Mouse (Mus musculus) intestine, embryonic 16.5 days (tissue): ENCODE results near the gene Fat2. TPM values are rescaled to one million over a fixed set of nuclear protein-coding genes. Genes with fewer than 3 reads are reported as not detected.

Experiments used
- ATAC-seq: fragments of 200-750 bp; cut with Nextera tagmentation; 2 replicates; pipeline ENCODE4 v1.8.0; 2017; ENCODE audit warnings: moderate TSS enrichment, moderate library complexity
- H3K27ac ChIP-seq: fragments of 300-500 bp; sonication (generic); 2 replicates; pipeline ENCODE4 v1.5.1; 2014; ENCODE audit warnings: mild to moderate bottlenecking, low read length
- H3K27me3 ChIP-seq: fragments of 300-500 bp; sonication (generic); replicated peaks from 2 replicates; pipeline ENCODE4 v1.6.1; 2014; ENCODE audit warnings: low read length, control low read depth, mixed read lengths; ENCODE audit not compliant: control insufficient read depth, insufficient read depth
- H3K36me3 ChIP-seq: fragments of 300-500 bp; sonication (generic); 2 replicates; pipeline ENCODE4 v1.6.1; 2014; ENCODE audit warnings: low read length, control low read depth; ENCODE audit not compliant: control insufficient read depth, insufficient read depth
- H3K4me1 ChIP-seq: fragments of 300-500 bp; sonication (generic); 2 replicates; pipeline ENCODE4 v1.6.1; 2014; ENCODE audit warnings: low read length, control low read depth, mixed read lengths; ENCODE audit not compliant: control insufficient read depth, insufficient read depth
- H3K4me2 ChIP-seq: fragments of 300-500 bp; sonication (generic); 2 replicates; pipeline ENCODE4 v1.6.1; 2014; ENCODE audit warnings: low read depth, low read length, control low read depth
- H3K4me3 ChIP-seq: fragments of 300-500 bp; sonication (generic); 2 replicates; pipeline ENCODE4 v1.5.1; 2014; ENCODE audit warnings: mild to moderate bottlenecking, low read length
- H3K9ac ChIP-seq: fragments of 300-500 bp; sonication (generic); 2 replicates; pipeline ENCODE4 v1.6.1; 2014; ENCODE audit warnings: low read depth, low read length
- H3K9me3 ChIP-seq: fragments of 300-500 bp; sonication (generic); 2 replicates; pipeline ENCODE4 v1.6.1; 2016; ENCODE audit warnings: low read length, control low read depth; ENCODE audit not compliant: control insufficient read depth
- WGBS: fragments of 180-500 bp; shearing (Covaris S2); extraction: QIAGEN DNeasy Blood & Tissue Kit; methylation state at CpG from one replicate; pipeline ENCODE4 v1.1.7; 2014; 5-methylcytosine and 5-hydroxymethylcytosine counted together
- polyA plus RNA-seq: library from polyadenylated mRNA; unstranded; fragments of >200 nt; fragmentation: Nextera tagmentation; extraction: Ambion mirVana; gene quantifications from 2 replicates; pipeline ENCODE4 v1.2.1, GENCODE M21; 2015

Gene Fat2
- polyA plus RNA-seq, 1 experiment from 2014 or later: 0.04 TPM

DNA sequence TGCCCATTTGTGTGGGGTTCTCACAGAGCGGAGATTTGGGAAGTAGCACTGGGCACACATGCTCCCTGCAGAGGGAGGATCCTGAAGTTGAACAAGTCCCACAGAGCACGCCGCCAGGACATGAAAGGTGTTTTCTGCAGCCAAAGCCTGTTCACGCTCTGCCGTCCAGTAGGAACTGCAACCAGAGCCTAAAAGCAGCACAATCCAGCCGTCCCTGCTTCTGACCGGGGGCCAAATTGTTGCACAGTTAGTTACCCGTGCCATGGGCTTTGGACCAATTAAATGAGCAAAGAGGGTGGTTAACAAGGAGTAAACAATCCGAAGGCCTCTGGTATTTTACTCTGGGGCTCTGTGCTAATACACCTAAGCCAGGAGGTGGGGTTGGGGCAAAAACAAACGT, 31.4 kb upstream of the Fat2 start:
- H3K36me3 ChIP-seq: no peaks in the 10 kb centered on the region
- no peak overlapping the region for H3K4me2 ChIP-seq
- no peaks in the 10 kb centered on the region for H3K27me3 ChIP-seq
- H3K27ac ChIP-seq: no peak overlapping the region
- no peak overlapping the region for H3K9ac ChIP-seq
- no peaks in the 10 kb centered on the region for H3K4me1 ChIP-seq
- H3K4me3 ChIP-seq: no peak overlapping the region
- 69% methylated on average over 10 of the region's 10 CpGs for WGBS
- no peak for ATAC-seq
- H3K9me3 ChIP-seq: no peaks in the 10 kb centered on the region

DNA sequence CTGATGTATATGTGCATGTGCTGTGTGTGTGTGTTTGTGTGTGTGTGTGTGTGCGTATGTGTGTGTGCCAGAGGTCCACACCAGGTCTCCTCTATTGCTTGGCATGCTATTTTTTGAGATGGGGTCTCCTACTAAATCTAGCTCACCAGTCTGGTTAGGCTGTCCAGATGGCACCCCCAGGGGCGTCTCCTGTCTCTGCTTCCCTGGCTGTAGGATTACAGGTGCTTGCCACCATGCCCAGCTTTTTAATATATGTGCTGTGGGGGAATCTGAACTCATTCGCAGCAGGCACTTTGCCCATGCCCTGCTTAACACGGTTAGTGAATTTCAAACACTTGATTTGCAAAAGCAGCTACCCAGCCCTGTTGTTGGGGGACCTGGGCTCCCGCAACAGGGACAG, 29.5 kb upstream of the Fat2 start:
- Histone ChIP-seq H3K9me3 (no peaks in the 10 kb centered on the region), H3K4me3 (no peak overlapping the region), H3K4me1 (no peaks in the 10 kb centered on the region), H3K27ac (no peak overlapping the region), H3K9ac (no peak overlapping the region), H3K4me2 (no peak overlapping the region), H3K27me3 (no peaks in the 10 kb centered on the region), H3K36me3 (no peaks in the 10 kb centered on the region)
- 86% methylated on average over 5 of the region's 5 CpGs for WGBS
- no peak for ATAC-seq

- no peak for ATAC-seq
- H3K4me3 ChIP-seq: no peak overlapping the region
- no peak overlapping the region for H3K4me2 ChIP-seq
- H3K9me3 ChIP-seq: no peaks in the 10 kb centered on the region
- no peaks in the 10 kb centered on the region for H3K4me1 ChIP-seq
- WGBS: 62% methylated on average over 4 of the region's 4 CpGs
- H3K27ac ChIP-seq: no peak overlapping the region
- H3K9ac ChIP-seq: no peak overlapping the region
- H3K27me3 ChIP-seq: no peaks in the 10 kb centered on the region
- no peaks in the 10 kb centered on the region for H3K36me3 ChIP-seq
These were observed 28.9 kb upstream of the Fat2 start for GRCm38 (mm10) chr11:55365242-55365641.

GRCm38 (mm10) chr11:55364662-55365061, 28.3 kb upstream of the Fat2 start:
- no peak overlapping the region for H3K9ac ChIP-seq
- no peaks in the 10 kb centered on the region for H3K27me3 ChIP-seq
- H3K4me2 ChIP-seq: no peak overlapping the region
- no peak for ATAC-seq
- no peaks in the 10 kb centered on the region for H3K4me1 ChIP-seq
- no peak overlapping the region for H3K4me3 ChIP-seq
- no peaks in the 10 kb centered on the region for H3K36me3 ChIP-seq
- no peaks in the 10 kb centered on the region for H3K9me3 ChIP-seq
- H3K27ac ChIP-seq: no peak overlapping the region
- WGBS: 83% methylated on average over 3 of the region's 3 CpGs

GRCm38 (mm10) chr11:55358094-55358783, 21.9 kb upstream of the Fat2 start:
- no peaks in the 10 kb centered on the region for H3K27me3 ChIP-seq
- no peak overlapping the region for H3K4me2 ChIP-seq
- no peak for ATAC-seq
- H3K4me1 ChIP-seq: no peaks in the 10 kb centered on the region
- whole genome bisulfite sequencing: 66% methylated on average over 15 of the region's 15 CpGs
- no peaks in the 10 kb centered on the region for H3K36me3 ChIP-seq
- no peak overlapping the region for H3K4me3 ChIP-seq
- H3K9me3 ChIP-seq: no peaks in the 10 kb centered on the region
- H3K9ac ChIP-seq: no peak overlapping the region
- no peak overlapping the region for H3K27ac ChIP-seq

DNA sequence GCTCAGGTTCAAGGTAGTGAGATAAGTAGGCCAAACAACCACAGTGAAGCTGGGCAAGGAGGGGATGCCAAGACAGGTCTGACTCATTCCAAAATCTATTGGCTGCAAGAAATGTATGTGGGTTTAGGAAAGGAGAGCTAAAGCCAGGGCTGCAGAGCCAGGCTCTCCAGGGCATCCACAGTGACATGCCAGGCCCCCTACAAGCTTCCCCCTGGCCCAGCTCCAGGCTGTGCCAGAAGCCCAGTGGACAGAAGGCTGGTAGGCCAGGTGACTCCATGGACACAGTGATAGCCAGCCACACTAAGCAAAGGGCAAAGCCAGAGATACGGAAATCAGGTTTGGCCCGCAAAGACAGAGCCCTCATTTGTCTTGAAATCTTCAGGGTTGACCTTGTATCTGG, 20.5 kb upstream of the Fat2 start:
- WGBS: 98% methylated on average over 2 of the region's 2 CpGs
- H3K9me3 ChIP-seq: no peaks in the 10 kb centered on the region
- no peaks in the 10 kb centered on the region for H3K27me3 ChIP-seq
- no peak overlapping the region for H3K27ac ChIP-seq
- no peaks in the 10 kb centered on the region for H3K36me3 ChIP-seq
- no peak overlapping the region for H3K4me2 ChIP-seq
- no peak overlapping the region for H3K9ac ChIP-seq
- H3K4me1 ChIP-seq: no peaks in the 10 kb centered on the region
- H3K4me3 ChIP-seq: no peak overlapping the region
- ATAC-seq: no peak

DNA sequence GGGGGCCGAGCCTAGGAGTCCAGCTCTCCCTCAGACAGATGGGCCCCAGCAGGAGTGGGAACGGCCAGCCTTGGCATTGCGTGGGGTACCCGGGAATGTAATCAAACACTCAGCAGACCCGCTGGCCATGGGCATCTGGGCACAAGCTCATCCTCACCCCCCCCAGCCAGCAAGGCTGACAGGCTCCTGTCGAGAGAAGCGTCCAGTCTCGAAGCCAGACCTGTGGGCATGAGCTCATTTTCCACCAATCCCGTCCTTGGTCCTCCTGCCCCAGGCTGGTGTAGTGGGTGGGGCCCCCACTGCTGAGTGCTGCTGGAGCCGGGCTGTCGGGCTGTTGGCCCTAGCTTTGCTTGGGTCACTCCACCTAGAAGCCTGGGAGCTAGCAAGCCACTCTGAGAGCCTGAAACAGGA, 5.6 kb upstream of the Fat2 start:
- no peaks in the 10 kb centered on the region for H3K9me3 ChIP-seq
- no peaks in the 10 kb centered on the region for H3K36me3 ChIP-seq
- no peaks in the 10 kb centered on the region for H3K27me3 ChIP-seq
- no peak overlapping the region for H3K9ac ChIP-seq
- H3K4me1 ChIP-seq: no peaks in the 10 kb centered on the region
- ATAC-seq: no peak
- H3K27ac ChIP-seq: no peak overlapping the region
- no peak overlapping the region for H3K4me3 ChIP-seq
- no peak overlapping the region for H3K4me2 ChIP-seq
- 56% methylated on average over 11 of the region's 11 CpGs for WGBS

GRCm38 (mm10) chr11:55340789-55341188, 4.4 kb upstream of the Fat2 start:
- no peak overlapping the region for H3K4me3 ChIP-seq
- no peak overlapping the region for H3K9ac ChIP-seq
- H3K27me3 ChIP-seq: no peaks in the 10 kb centered on the region
- H3K4me2 ChIP-seq: no peak overlapping the region
- no peaks in the 10 kb centered on the region for H3K36me3 ChIP-seq
- no peak for ATAC-seq
- no peaks in the 10 kb centered on the region for H3K4me1 ChIP-seq
- no peaks in the 10 kb centered on the region for H3K9me3 ChIP-seq
- H3K27ac ChIP-seq: no peak overlapping the region
- WGBS: 75% methylated on average over 2 of the region's 2 CpGs

DNA sequence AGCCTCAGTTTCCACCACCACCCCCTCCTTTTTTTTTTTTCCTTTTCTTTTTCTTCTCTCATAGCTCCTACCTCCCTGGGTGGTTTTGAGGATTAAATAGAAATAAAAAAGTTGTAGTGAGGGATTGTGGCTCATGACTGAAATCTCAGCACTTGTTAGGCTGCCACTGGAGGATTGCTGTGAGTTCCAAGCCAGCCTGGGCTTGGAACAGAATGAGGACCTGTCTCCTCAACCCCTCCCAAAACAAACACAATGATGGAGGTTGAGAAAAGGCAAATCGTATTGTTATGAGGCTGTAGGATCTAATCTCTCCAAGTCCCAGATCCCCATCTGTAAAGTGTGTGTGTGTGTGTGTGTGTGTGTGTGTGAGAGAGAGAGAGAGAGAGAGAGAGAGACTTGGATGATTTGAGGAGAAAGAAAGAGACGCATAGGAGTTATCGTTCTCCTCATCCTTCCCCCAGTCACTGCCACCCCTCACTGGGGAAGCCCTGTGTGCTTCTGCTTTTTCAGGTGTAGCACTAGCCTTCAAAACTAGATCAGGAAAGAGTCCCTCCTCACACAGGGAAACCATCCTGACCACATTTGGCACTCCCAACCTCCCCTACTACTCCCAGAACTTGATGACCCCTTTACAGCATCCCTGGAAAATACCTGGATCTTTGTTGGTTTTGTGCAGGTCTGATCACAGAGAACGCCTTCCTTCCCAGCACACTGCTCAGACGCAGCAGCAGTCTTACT, 837 bp upstream of the Fat2 start:
- no peaks in the 10 kb centered on the region for H3K27me3 ChIP-seq
- no peak overlapping the region for H3K4me2 ChIP-seq
- no peak overlapping the region for H3K27ac ChIP-seq
- no peak overlapping the region for H3K4me3 ChIP-seq
- H3K36me3 ChIP-seq: no peaks in the 10 kb centered on the region
- H3K9ac ChIP-seq: no peak overlapping the region
- 73% methylated on average over 5 of the region's 5 CpGs for WGBS
- ATAC-seq: no peak
- no peaks in the 10 kb centered on the region for H3K9me3 ChIP-seq
- no peaks in the 10 kb centered on the region for H3K4me1 ChIP-seq
